Mouse (Mus musculus) erythroblast, embryonic 14.5 days (primary cell): Measurements from ENCODE around the gene Mthfd1l.

Experiments used
- GATA1 ChIP-seq: IDR thresholded peaks from 2 replicates; pipeline ENCODE4 v1.6.1; 2012; ENCODE audit warnings: low read length, inconsistent platforms, mixed read lengths
- TAL1 ChIP-seq: IDR thresholded peaks from 3 replicates; pipeline ENCODE4 v1.6.1; 2012; ENCODE audit warnings: low read length, inconsistent platforms, mixed read lengths

- TF ChIP-seq GATA1 = no peak
- no peak for TF ChIP-seq TAL1
Measured at GRCm38 (mm10) chr10:4006296-4007015, 33.5 kb downstream of the Mthfd1l start.
